Mouse (Mus musculus) frontal cortex, adult 2 months (tissue): ENCODE measurements around the gene Atp4b. TPM values are rescaled to one million over a fixed set of nuclear protein-coding genes. Genes with fewer than 3 reads are reported as not detected.

Source experiments
- DNase-seq, 2 experiments: peaks; one replicate each; pipeline ENCODE4 v3.0.0; 2022; ENCODE audit warnings: low spot score in 1 of 2; ENCODE audit errors: extremely low spot score in 1 of 2
- polyA plus RNA-seq: library from polyadenylated mRNA; depleted of rRNA; stranded (reverse); fragments of >200 nt; gene quantifications from 2 replicates; pipeline ENCODE4 v1.2.3, GENCODE M21; 2012; rRNA removed

Gene Atp4b
- polyA plus RNA-seq: not detected in 2 replicates

GRCm38 (mm10) chr8:13396725-13397124 lies at the start of gene Atp4b:
TSS of gene Atp4b (minus strand) at chr8:13396825.
- DNase-seq: no peak

- DNase-seq: no peak
These were observed 45.5 kb upstream of the Atp4b start for GRCm38 (mm10) chr8:13442152-13442551.

- DNase-seq: no peak
These were observed 40.9 kb upstream of the Atp4b start for GRCm38 (mm10) chr8:13437531-13437930.

GRCm38 (mm10) chr8:13436052-13436451 lies 39.4 kb upstream of the Atp4b start:
- no peak for DNase-seq

- DNase-seq: no peak
These were observed 38.3 kb upstream of the Atp4b start, which contains the start of gene Tmem255b for GRCm38 (mm10) chr8:13434889-13435288. TSS of gene Tmem255b (plus strand) at chr8:13435189.

- no peak for DNase-seq
These were observed 36.5 kb upstream of the Atp4b start for GRCm38 (mm10) chr8:13433130-13433529.

- DNase-seq: no peak
These were observed 34.2 kb upstream of the Atp4b start for GRCm38 (mm10) chr8:13430866-13431265.

- no peak for DNase-seq
These were observed 33.8 kb upstream of the Atp4b start for GRCm38 (mm10) chr8:13430412-13430811.

- no peak for DNase-seq
These were observed 31.5 kb upstream of the Atp4b start for GRCm38 (mm10) chr8:13428156-13428555.

- no peak for DNase-seq
These were observed 30.7 kb upstream of the Atp4b start for GRCm38 (mm10) chr8:13427351-13427750.

GRCm38 (mm10) chr8:13420970-13421369 lies 24.3 kb upstream of the Atp4b start:
- DNase-seq: peak in 1 of 2 experiments; percentile 33

- DNase-seq: peak in 1 of 2 experiments; percentile 22
These were observed 22.6 kb upstream of the Atp4b start for GRCm38 (mm10) chr8:13419111-13419639.

- DNase-seq: peak in 1 of 2 experiments; percentile 34
These were observed 19.3 kb upstream of the Atp4b start for GRCm38 (mm10) chr8:13415879-13416278.

GRCm38 (mm10) chr8:13413823-13414390 lies 17.3 kb upstream of the Atp4b start:
- DNase-seq: no peak

- peak in 1 of 2 experiments; percentile 62 for DNase-seq
These were observed 16.4 kb upstream of the Atp4b start for GRCm38 (mm10) chr8:13412891-13413558.

- peak; percentile 25 to 82 for DNase-seq
These were observed 15.0 kb upstream of the Atp4b start for GRCm38 (mm10) chr8:13411597-13411996.

- DNase-seq: no peak
These were observed 9.4 kb upstream of the Atp4b start for GRCm38 (mm10) chr8:13406011-13406410.

- DNase-seq: no peak
These were observed 8.1 kb upstream of the Atp4b start, which contains the start of gene Grk1 for GRCm38 (mm10) chr8:13404666-13405131. TSS of gene Grk1 (plus strand) at chr8:13405081.

- no peak for DNase-seq
These were observed 6.9 kb upstream of the Atp4b start for GRCm38 (mm10) chr8:13403517-13403916.

GRCm38 (mm10) chr8:13393869-13394268 lies 2.8 kb downstream of the Atp4b start:
- DNase-seq: no peak

- DNase-seq: no peak
These were observed 7.9 kb downstream of the Atp4b start for GRCm38 (mm10) chr8:13388744-13389143.

- DNase-seq: no peak
These were observed 8.9 kb downstream of the Atp4b start for GRCm38 (mm10) chr8:13387728-13388127.
